Mouse (Mus musculus): ENCODE data around the gene Nsd1.

Gene Nsd1

GRCm38 (mm10) chr13:55261521-55261920, 51.9 kb downstream of the Nsd1 start:
- no peak for DNase-seq

- DNase-seq: no peak
Measured at GRCm38 (mm10) chr13:55262096-55262495, 52.5 kb downstream of the Nsd1 start.

- no peak for DNase-seq
Measured at GRCm38 (mm10) chr13:55277203-55277602, 67.6 kb downstream of the Nsd1 start.

GRCm38 (mm10) chr13:55277646-55278045, 68.1 kb downstream of the Nsd1 start:
- no peak for DNase-seq

- DNase-seq: no peak
Measured at GRCm38 (mm10) chr13:55288854-55289253, 79.3 kb downstream of the Nsd1 start.

GRCm38 (mm10) chr13:55296760-55297159, 87.2 kb downstream of the Nsd1 start:
- no peak for DNase-seq

GRCm38 (mm10) chr13:55300913-55301312, 91.3 kb downstream of the Nsd1 start:
- DNase-seq: no peak

GRCm38 (mm10) chr13:55312028-55312630, 102.5 kb downstream of the Nsd1 start:
- DNase-seq: no peak

GRCm38 (mm10) chr13:55313051-55313450, 103.5 kb downstream of the Nsd1 start:
- no peak for DNase-seq

- no peak for DNase-seq
Measured at GRCm38 (mm10) chr13:55314891-55315412, 105.4 kb downstream of the Nsd1 start.

- no peak for DNase-seq
Measured at GRCm38 (mm10) chr13:55318351-55318750, 108.8 kb downstream of the Nsd1 start.

- no peak for DNase-seq
Measured at GRCm38 (mm10) chr13:55319931-55320533, 110.5 kb downstream of the Nsd1 start, which contains the start of gene Prelid1. TSS of gene Prelid1 (plus strand) at chr13:55320500.

- peak; percentile 86 for DNase-seq
Measured at GRCm38 (mm10) chr13:55321434-55322129, 112.0 kb downstream of the Nsd1 start, which contains the start of gene Rab24. TSS of gene Rab24 (minus strand) at chr13:55321946.

- DNase-seq: peak; percentile 85
Measured at GRCm38 (mm10) chr13:55322130-55322825, 112.7 kb downstream of the Nsd1 start.

GRCm38 (mm10) chr13:55325596-55325995, 116.0 kb downstream of the Nsd1 start:
- DNase-seq: no peak

GRCm38 (mm10) chr13:55327169-55327568, 117.6 kb downstream of the Nsd1 start:
- DNase-seq: no peak

- DNase-seq: peak; percentile 87
Measured at GRCm38 (mm10) chr13:55327633-55328032, 118.1 kb downstream of the Nsd1 start.

GRCm38 (mm10) chr13:55328171-55328570, 118.6 kb downstream of the Nsd1 start:
- no peak for DNase-seq

GRCm38 (mm10) chr13:55328641-55329040, 119.1 kb downstream of the Nsd1 start:
- no peak for DNase-seq

GRCm38 (mm10) chr13:55329109-55329682, 119.6 kb downstream of the Nsd1 start:
- no peak for DNase-seq

GRCm38 (mm10) chr13:55329683-55330566, 120.3 kb downstream of the Nsd1 start, which contains the start of gene Mxd3:
TSS of gene Mxd3 (minus strand) at chr13:55329823.
- DNase-seq: peak; percentile 84
